Mouse (Mus musculus) heart, embryonic 11.5 days (tissue): ENCODE measurements at regions not wholly inside any gene's neighbourhood (a gene's known extent, or its start where the extent isn't known, plus 50 kb on each side); places are given as distances from the start of the nearest gene placed in this dataset.

Experiments used
- ATAC-seq: fragments of 200-750 bp; cut with Nextera tagmentation; replicated peaks from 2 replicates; pipeline ENCODE4 v1.8.0; 2017; ENCODE audit warnings: moderate library complexity; ENCODE audit not compliant: insufficient number of reproducible peaks, low FRiP score, low TSS enrichment
- H3K27ac ChIP-seq: fragments of 300-500 bp; sonication (generic); 2 replicates; pipeline ENCODE4 v1.5.1; 2014; ENCODE audit warnings: mild to moderate bottlenecking, low read depth, low read length
- H3K27me3 ChIP-seq: fragments of 300-500 bp; sonication (generic); 2 replicates; pipeline ENCODE4 v1.6.1; 2014; ENCODE audit warnings: mild to moderate bottlenecking, low read length, mixed read lengths; ENCODE audit not compliant: control insufficient read depth, insufficient read depth
- H3K36me3 ChIP-seq: fragments of 300-500 bp; sonication (generic); 2 replicates; pipeline ENCODE4 v1.6.1; 2014; ENCODE audit warnings: mild to moderate bottlenecking, low read length, moderate library complexity, mixed read lengths; ENCODE audit not compliant: control insufficient read depth, insufficient read depth
- H3K4me1 ChIP-seq: fragments of 300-500 bp; sonication (generic); 2 replicates; pipeline ENCODE4 v1.6.1; 2014; ENCODE audit warnings: low read length; ENCODE audit not compliant: control insufficient read depth, insufficient read depth
- H3K4me2 ChIP-seq: fragments of 300-500 bp; sonication (generic); 2 replicates; pipeline ENCODE4 v1.6.1; 2014; ENCODE audit warnings: mild to moderate bottlenecking, moderate library complexity
- H3K4me3 ChIP-seq: fragments of 300-500 bp; sonication (generic); 2 replicates; pipeline ENCODE4 v1.5.1; 2014; ENCODE audit warnings: low read depth, low read length
- H3K9ac ChIP-seq: fragments of 300-500 bp; sonication (generic); 2 replicates; pipeline ENCODE4 v1.6.1; 2014; ENCODE audit warnings: mild to moderate bottlenecking, low read depth, low read length, moderate library complexity
- H3K9me3 ChIP-seq: fragments of 300-500 bp; sonication (generic); replicated peaks from 2 replicates; pipeline ENCODE4 v1.6.1; 2016; ENCODE audit warnings: low read length; ENCODE audit not compliant: control insufficient read depth
- WGBS: fragments of 180-500 bp; shearing (Covaris S2); extraction: QIAGEN DNeasy Blood & Tissue Kit; methylation state at CpG from one replicate; pipeline ENCODE4 v1.1.7; 2014; ENCODE audit not compliant: insufficient replicate concordance; 5-methylcytosine and 5-hydroxymethylcytosine counted together

DNA sequence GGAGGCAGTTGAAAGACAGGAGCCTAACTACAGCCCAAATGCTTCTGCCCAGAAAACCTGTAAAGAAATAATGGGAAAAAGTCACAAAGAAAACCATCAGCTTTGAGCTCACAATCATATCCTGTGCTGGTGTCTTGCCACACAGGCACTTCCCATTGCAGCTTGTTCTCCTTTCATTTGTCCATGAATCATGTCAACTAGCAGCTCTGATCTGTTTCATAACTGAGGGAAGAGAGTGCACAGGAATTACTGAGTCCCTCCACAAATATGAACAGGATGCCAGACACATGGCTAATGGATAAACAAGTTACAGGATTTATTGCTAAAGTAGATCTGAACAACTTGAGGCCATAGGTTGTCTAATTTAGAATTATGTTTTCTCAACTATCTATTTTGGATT, 286.2 kb downstream of the Rnf144a start:
- Histone ChIP-seq H3K4me2 (no peak overlapping the region), H3K9ac (no peak overlapping the region), H3K4me3 (no peak overlapping the region), H3K9me3 (no peaks in the 10 kb centered on the region), H3K27ac (no peak overlapping the region), H3K27me3 (no peaks in the 10 kb centered on the region), H3K4me1 (no peaks in the 10 kb centered on the region), H3K36me3 (no peaks in the 10 kb centered on the region)
- ATAC-seq, result no peak

DNA sequence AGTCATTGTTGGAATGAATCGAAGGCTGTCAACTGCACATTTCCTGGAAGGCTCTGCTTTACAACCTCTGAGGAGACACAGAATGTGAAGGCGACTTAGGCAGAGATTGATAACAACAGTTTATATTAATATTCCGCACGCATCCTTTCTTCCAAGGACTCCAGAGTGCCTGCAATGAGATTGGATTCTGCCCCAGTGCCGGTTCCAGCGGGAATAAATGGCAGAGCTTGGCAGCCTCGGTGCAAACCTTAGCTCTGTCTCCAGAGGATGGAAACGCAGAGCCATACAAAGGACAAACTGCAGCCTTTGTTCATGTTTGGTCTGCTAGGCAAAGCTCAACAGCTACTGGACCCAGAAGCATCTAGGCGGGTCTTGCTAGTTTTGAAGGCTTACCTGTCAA, 288.8 kb downstream of the Rnf144a start:
- Histone ChIP-seq H3K9ac (no peak overlapping the region), H3K36me3 (no peaks in the 10 kb centered on the region), H3K9me3 (no peaks in the 10 kb centered on the region), H3K4me1 (no peaks in the 10 kb centered on the region), H3K4me3 (no peak overlapping the region), H3K27me3 (no peaks in the 10 kb centered on the region), H3K4me2 (no peak overlapping the region), H3K27ac (no peak overlapping the region)
- WGBS, result 88% methylated on average over 9 of the region's 9 CpGs
- ATAC-seq, result no peak

DNA sequence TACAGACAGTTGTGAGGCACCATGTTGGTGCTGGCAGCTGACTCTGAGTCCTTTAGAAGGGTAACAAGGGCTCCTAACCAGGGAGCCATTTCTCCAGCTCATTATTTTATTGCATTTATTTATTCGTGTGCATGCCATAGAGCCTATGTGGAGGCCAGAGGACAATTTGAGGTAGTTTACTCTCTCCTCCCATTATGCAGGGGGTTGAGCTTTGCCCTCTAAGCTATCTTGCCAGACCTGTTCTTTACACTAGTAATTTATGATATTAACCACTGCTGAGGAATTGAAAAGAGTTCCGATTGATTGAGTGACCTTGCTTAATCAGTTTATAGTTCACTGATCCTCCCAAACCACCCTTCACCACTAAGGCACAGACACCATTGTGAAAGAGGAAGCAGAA, 290.8 kb downstream of the Rnf144a start:
- 83% methylated on average over 2 of the region's 2 CpGs for WGBS
- Histone ChIP-seq H3K4me2 (no peak overlapping the region), H3K36me3 (no peaks in the 10 kb centered on the region), H3K27ac (no peak overlapping the region), H3K27me3 (no peaks in the 10 kb centered on the region), H3K9me3 (no peaks in the 10 kb centered on the region), H3K4me3 (no peak overlapping the region), H3K9ac (no peak overlapping the region), H3K4me1 (no peaks in the 10 kb centered on the region)
- ATAC-seq, result no peak

DNA sequence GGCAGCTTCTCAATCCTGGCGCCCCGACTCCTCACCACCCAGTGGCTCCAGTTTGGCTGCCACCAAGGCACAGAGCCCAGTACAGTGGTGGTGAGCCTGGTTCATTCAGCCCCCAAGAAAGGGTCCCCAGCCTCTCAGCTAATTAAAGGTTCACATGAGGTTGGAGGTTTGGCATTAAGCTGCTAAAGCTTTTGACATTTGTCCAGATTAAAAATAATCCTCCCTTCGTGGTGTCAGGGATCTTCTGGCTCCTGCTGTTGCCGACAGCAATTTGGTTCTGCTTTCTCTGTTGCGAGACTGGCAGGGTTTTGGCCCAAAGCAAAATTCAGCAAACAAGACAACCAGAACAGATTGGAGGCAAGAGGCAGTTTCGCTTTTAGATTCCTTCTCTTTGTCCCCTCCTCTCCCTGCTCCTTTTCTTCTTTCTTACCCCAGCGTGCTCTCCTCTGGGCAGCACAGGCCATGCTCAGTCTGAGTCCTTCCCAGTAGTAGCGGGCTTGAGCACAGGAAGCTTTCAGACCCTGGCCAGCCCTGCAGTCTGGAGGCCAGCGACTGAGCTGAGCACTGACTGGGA, 299.6 kb downstream of the Rnf144a start:
- Histone ChIP-seq H3K27me3 (no peaks in the 10 kb centered on the region), H3K36me3 (no peaks in the 10 kb centered on the region), H3K9ac (no peak overlapping the region), H3K27ac (no peak overlapping the region), H3K4me3 (no peak overlapping the region), H3K4me2 (no peak overlapping the region), H3K9me3 (no peaks in the 10 kb centered on the region), H3K4me1 (no peaks in the 10 kb centered on the region)
- ATAC-seq, result no peak
- WGBS, result 72% methylated on average over 9 of the region's 9 CpGs

DNA sequence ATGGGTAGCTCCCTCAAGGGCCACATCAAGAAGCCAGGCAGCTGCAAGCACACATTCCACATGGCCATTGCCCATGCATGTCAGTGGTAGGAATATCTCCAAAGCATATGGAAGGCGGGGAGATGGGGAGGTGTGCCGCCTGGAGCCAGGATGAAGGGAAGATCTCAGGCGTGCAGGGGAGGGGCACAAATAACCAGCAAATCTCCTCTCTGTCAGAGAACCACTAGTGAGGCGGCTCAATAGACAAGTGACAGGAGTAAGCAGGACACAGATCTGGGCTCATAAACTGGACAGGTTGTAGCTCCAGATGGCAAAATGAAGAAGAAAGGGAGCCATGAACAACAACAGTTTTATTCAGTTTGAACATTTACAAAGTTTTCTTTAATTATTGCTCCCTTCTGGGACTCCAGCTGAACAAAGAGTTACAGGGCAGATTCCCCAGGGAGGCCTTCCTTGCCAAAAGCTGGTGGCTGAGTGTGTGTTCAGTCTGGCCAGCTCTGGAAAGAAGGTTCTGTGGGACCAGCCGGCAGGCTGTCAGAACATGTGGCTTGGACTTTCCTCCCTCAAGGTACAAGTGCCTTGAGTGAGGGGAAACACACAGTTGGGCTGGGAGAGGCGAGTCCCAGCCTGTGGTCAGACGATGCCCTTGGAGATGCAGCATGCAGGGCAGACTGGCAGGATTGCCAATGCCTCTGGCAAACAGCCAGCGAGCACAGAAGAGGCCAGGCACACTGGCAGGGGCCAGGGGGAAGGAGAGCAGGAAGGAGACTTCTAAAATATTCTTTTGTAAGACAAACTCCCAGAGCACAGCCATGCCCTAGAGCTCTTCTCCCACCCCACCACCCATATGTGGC, 302.7 kb downstream of the Rnf144a start:
- WGBS, result 79% methylated on average over 8 of the region's 8 CpGs
- H3K9me3 ChIP-seq, result no peaks in the 10 kb centered on the region

DNA sequence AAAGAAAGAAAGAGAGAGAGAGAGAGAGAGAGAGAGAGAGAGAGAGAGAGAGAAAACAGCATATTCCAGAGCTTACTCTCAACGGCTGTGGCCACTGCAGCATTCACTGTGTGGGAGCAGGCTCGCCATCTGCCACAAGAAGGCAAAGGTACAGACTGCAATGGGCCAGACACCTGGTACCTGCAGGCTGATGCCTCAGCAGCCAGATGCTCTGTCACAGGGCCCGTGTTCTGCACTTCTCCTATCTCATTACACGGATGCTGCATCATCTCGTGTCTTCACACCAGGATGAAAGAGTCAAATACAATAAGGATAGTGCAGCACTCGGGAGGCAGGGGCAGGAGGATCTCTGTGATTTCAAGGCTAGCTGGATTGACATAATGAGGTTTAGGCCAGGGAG, 305.2 kb downstream of the Rnf144a start:
- ATAC-seq, result no peak
- H3K4me2 ChIP-seq, result no peak overlapping the region
- H3K4me3 ChIP-seq, result no peak overlapping the region
- WGBS, result 79% methylated on average over 6 of the region's 6 CpGs
- no peaks in the 10 kb centered on the region for H3K9me3 ChIP-seq
- H3K27me3 ChIP-seq, result no peaks in the 10 kb centered on the region
- no peak overlapping the region for H3K9ac ChIP-seq
- H3K27ac ChIP-seq, result no peak overlapping the region
- no peaks in the 10 kb centered on the region for H3K36me3 ChIP-seq
- H3K4me1 ChIP-seq, result no peaks in the 10 kb centered on the region

More for the DNA sequence above, 302.7 kb downstream of the Rnf144a start:
- H3K4me2 ChIP-seq, result no peak overlapping the region
- no peak overlapping the region for H3K9ac ChIP-seq
- H3K36me3 ChIP-seq, result no peaks in the 10 kb centered on the region
- H3K27ac ChIP-seq, result no peak overlapping the region
- no peaks in the 10 kb centered on the region for H3K27me3 ChIP-seq
- ATAC-seq, result no peak
- no peaks in the 10 kb centered on the region for H3K4me1 ChIP-seq
- H3K4me3 ChIP-seq, result no peak overlapping the region

DNA sequence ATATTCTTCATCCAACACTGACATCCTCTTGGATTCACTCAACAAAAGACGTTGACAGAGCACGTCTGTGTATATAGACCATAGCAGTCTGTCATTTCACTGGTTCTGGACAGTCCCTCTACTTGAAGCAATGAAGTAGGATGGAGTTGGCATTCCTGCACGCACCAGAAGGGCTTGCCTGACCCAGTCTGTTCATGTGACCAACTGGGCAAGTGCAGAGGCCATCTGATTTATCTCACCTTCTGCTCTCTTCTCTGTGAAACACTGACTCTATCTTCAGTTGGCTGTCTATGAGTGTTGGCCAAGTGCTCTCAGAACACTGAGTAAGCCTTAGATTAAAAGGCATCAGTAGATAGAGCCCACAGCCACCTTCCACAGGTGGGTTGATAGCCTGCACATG, 310.7 kb downstream of the Rnf144a start:
- no peaks in the 10 kb centered on the region for H3K4me1 ChIP-seq
- WGBS, result 73% methylated on average over 3 of the region's 3 CpGs

DNA sequence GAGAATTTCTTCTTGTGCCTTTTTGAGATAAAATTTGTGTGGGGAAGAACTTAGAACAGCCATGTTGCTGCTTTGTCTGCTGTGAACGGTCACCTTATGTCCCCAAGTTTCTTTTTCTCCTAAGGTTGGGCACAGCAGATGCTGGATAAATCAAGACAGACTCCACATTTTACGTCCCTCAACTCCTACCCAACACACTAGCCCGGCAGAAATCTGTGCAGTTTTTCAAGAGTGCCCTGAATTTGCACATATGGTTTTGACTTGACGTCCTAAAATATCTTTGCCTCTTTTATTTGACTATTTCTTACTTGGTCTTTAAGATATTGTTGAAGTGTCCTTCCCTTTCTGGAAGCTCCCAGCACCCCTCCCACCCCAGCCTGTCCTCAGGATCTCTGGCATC, 312.7 kb downstream of the Rnf144a start:
- no peak overlapping the region for H3K4me2 ChIP-seq
- no peak overlapping the region for H3K27ac ChIP-seq
- no peak overlapping the region for H3K4me3 ChIP-seq
- H3K9ac ChIP-seq, result no peak overlapping the region
- no peaks in the 10 kb centered on the region for H3K4me1 ChIP-seq
- H3K36me3 ChIP-seq, result no peaks in the 10 kb centered on the region
- H3K27me3 ChIP-seq, result no peaks in the 10 kb centered on the region
- 85% methylated on average over 4 of the region's 4 CpGs for WGBS
- H3K9me3 ChIP-seq, result no peaks in the 10 kb centered on the region
- ATAC-seq, result no peak

More for the DNA sequence above, 310.7 kb downstream of the Rnf144a start:
- no peaks in the 10 kb centered on the region for H3K9me3 ChIP-seq
- H3K27me3 ChIP-seq, result no peaks in the 10 kb centered on the region
- H3K36me3 ChIP-seq, result no peaks in the 10 kb centered on the region
- no peak overlapping the region for H3K4me2 ChIP-seq
- H3K27ac ChIP-seq, result no peak overlapping the region
- no peak for ATAC-seq
- H3K9ac ChIP-seq, result no peak overlapping the region
- H3K4me3 ChIP-seq, result no peak overlapping the region

DNA sequence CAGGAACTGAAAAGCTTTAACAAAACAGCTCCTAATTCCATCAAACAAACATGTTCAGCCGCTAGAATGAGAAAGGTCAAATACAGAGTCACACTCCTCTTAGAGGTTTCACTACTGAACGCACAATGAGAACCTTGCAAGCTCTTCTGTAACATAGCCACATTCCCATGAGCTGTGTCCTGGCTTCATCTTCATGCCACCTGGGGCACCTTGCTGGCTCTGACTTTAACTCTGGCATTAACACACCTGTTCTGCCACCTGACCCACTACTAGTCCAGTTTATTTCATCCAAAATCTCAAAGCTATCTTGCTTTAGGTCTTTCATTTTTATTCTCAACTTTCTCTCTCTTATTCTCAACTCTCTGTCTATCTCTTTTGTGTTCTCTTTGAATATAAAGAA, 314.9 kb downstream of the Rnf144a start:
- Histone ChIP-seq H3K4me2 (no peak overlapping the region), H3K27ac (no peak overlapping the region), H3K9me3 (no peaks in the 10 kb centered on the region), H3K4me1 (no peaks in the 10 kb centered on the region), H3K27me3 (no peaks in the 10 kb centered on the region), H3K4me3 (no peak overlapping the region), H3K9ac (no peak overlapping the region), H3K36me3 (no peaks in the 10 kb centered on the region)
- no peak for ATAC-seq
- WGBS, result 83% methylated on average over 2 of the region's 2 CpGs
